9 mouse cellular contexts compared by ENCODE assay signal in the genomic region with DNA sequence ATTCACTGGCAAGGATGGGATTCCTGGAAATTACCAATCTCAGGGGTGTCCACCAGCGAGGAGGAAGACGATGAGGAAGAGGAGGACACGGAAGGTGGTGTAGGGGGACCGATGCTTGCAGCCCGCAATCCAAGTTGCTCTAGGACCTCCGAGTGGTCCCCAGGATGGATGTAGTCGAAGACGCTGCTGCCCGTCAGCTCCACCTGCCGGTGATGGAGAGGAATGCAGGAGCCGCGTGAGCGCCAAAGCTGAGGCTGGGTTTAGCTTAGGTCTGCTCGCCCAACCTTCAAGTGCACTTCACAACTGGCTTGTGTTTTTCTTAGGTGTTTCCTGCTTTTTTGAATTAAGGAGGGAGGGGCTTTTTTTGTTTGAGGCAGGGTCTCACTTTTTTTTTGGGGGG. TPM values are rescaled to one million over a fixed set of nuclear protein-coding genes. Genes with fewer than 3 reads are reported as not detected.
DNase-seq lines count a peak whose midpoint lies in the region; ATAC-seq lines count a peak whose summit lies in the region.
"Had no signal": no experiment of that assay in that cellular context is flagged by ENCODE, and none has a peak within 500 bp of the region (broad histone marks: within the 10 kb centered on the region; RNA-seq: fewer than 3 reads in every experiment).

No protein-coding gene starts in this region.

- DNase-seq in cerebellum, adult 11 months: peak; percentile 72
- peak; percentile 73 for DNase-seq in cerebellum, adult 9-11 months
- peak; percentile 82 to 87 for DNase-seq in frontal cortex, postnatal 36 days (ENCODE audit: low spot score in 2 of 2)
- peak; percentile 88 for DNase-seq in naive thymus-derived CD4-positive, alpha-beta T cell, adult 2 months (ENCODE audit: low read depth)
- peak; percentile 54 to 66 for DNase-seq in spleen, postnatal 36 days (ENCODE audit: low spot score in 2 of 2)

- peaks cover 7% of the 10 kb centered on the region; the same call in 1 of the 2 replicates for H3K27me3 ChIP-seq in intestine, embryonic 15.5 days (replicated peaks)
- peaks cover 35% of the 10 kb centered on the region for H3K27me3 ChIP-seq in limb, embryonic 12.5 days

- H3K36me3 ChIP-seq in intestine, embryonic 15.5 days: no peaks in the 10 kb centered on the region
- H3K36me3 ChIP-seq in limb, embryonic 12.5 days: peaks cover 6% of the 10 kb centered on the region; the same call in 1 of the 2 replicates

- no peaks in the 10 kb centered on the region for H3K4me1 ChIP-seq in intestine, embryonic 15.5 days (replicated peaks)
- peaks cover 6% of the 10 kb centered on the region; the same call in 1 of the 2 replicates for H3K4me1 ChIP-seq in limb, embryonic 12.5 days (replicated peaks)

- 3% methylated on average over 14 of the region's 14 CpGs for WGBS in intestine, embryonic 15.5 days
- WGBS in limb, embryonic 12.5 days: 2% methylated on average over 14 of the region's 14 CpGs

- no peaks in the 10 kb centered on the region for H3K9me3 ChIP-seq in intestine, embryonic 15.5 days
- H3K9me3 ChIP-seq in limb, embryonic 12.5 days: peaks cover 6% of the 10 kb centered on the region; the same call in 1 of the 2 replicates

- H3K27ac ChIP-seq in intestine, embryonic 15.5 days: no peak overlapping the region
- no peak overlapping the region for H3K27ac ChIP-seq in limb, embryonic 12.5 days

- no peak overlapping the region for H3K4me3 ChIP-seq in intestine, embryonic 15.5 days (replicated peaks)
- no peak overlapping the region for H3K4me3 ChIP-seq in limb, embryonic 12.5 days (replicated peaks)
- H3K4me3 ChIP-seq: myocyte had no signal

- H3K9ac ChIP-seq in intestine, embryonic 15.5 days: no peak overlapping the region
- no peak overlapping the region for H3K9ac ChIP-seq in limb, embryonic 12.5 days (replicated peaks)

- ATAC-seq in cerebellum, adult (ENCODE audit: insufficient number of reproducible peaks, low FRiP score, low TSS enrichment): no peak
- peak; percentile 59 for ATAC-seq in intestine, embryonic 15.5 days
- 0 out of 2 replicates have a peak, but pooled peaks have one; percentile 43 for ATAC-seq in limb, embryonic 12.5 days (ENCODE audit: insufficient number of reproducible peaks, insufficient read depth, low FRiP score, low TSS enrichment, low read depth)

- H3K4me2 ChIP-seq in intestine, embryonic 15.5 days (replicated peaks): no peak overlapping the region
- H3K4me2 ChIP-seq in limb, embryonic 12.5 days: no peak overlapping the region

RNA-seq across cellular contexts. Expression of a gene that starts 10.6 kb away (rescaled TPM):
- polyA plus RNA-seq in intestine, embryonic 15.5 days (2015; fragmentation: Nextera tagmentation; extraction: Ambion mirVana): 48.9 and 54.8 TPM in 2 replicates
- polyA plus RNA-seq in limb, embryonic 12.5 days (2016; fragmentation: Nextera tagmentation; extraction: Ambion mirVana): 59.7 and 62.0 TPM in 2 replicates

RNA-seq across cellular contexts. Expression of a gene that starts 14.3 kb away (rescaled TPM):
- 0.25 and 0.38 TPM in 2 replicates for polyA plus RNA-seq in intestine, embryonic 15.5 days (2015; fragmentation: Nextera tagmentation; extraction: Ambion mirVana)
- polyA plus RNA-seq in limb, embryonic 12.5 days (2016; fragmentation: Nextera tagmentation; extraction: Ambion mirVana): 0.42 and 0.44 TPM in 2 replicates
